ENCODE assay signal across 8 mouse cellular contexts in genomic region chr7:131559986-131560696, GRCm38 (mm10). TPM values are rescaled to one million over a fixed set of nuclear protein-coding genes. Genes with fewer than 3 reads are reported as not detected.
A peak's percentile ranks its signal among the peaks of the same experiment; 100 is the strongest.
DNase-seq lines count a peak whose midpoint lies in the region; ATAC-seq and TF ChIP-seq lines count a peak whose summit lies in the region.

Gene Bub3 (plus strand): TSS chr7:131560222.

- peak within 1 kb of the TSS; percentile 85 for H3K9ac ChIP-seq in CH12.LX (ENCODE audit: insufficient read depth, low read depth)
- peak within 1 kb of the TSS; percentile 94 for H3K9ac ChIP-seq in forebrain, embryonic 11.5 days (ENCODE audit: low read length)
- H3K9ac ChIP-seq in heart, embryonic 16.5 days (ENCODE audit: low read length) = peak within 1 kb of the TSS; percentile 94
- H3K9ac ChIP-seq in liver, embryonic 15.5 days = peak within 1 kb of the TSS; percentile 92
- peak within 1 kb of the TSS; percentile 86 for H3K9ac ChIP-seq in neural tube, embryonic 12.5 days

- peak; percentile 94 for ATAC-seq in forebrain, embryonic 11.5 days (replicated peaks; ENCODE audit: low FRiP score)
- peak; percentile 94 for ATAC-seq in heart, embryonic 16.5 days (replicated peaks; ENCODE audit: extremely low read depth, insufficient read depth, low FRiP score)
- peak; percentile 93 for ATAC-seq in liver, embryonic 15.5 days (ENCODE audit: insufficient read depth)
- ATAC-seq in neural tube, embryonic 12.5 days (ENCODE audit: low FRiP score, low read depth) = peak; percentile 94

- peak within 1 kb of the TSS; percentile 91 for H3K4me2 ChIP-seq in CH12.LX (ENCODE audit: insufficient read depth, low read depth, poor library complexity, severe bottlenecking)
- peak within 1 kb of the TSS; percentile 57 for H3K4me2 ChIP-seq in forebrain, embryonic 11.5 days (ENCODE audit: low read depth, low read length, severe bottlenecking)
- H3K4me2 ChIP-seq in heart, embryonic 16.5 days (ENCODE audit: low read depth, low read length) = peak within 1 kb of the TSS; percentile 70
- H3K4me2 ChIP-seq in liver, embryonic 15.5 days = peak within 1 kb of the TSS; percentile 71
- H3K4me2 ChIP-seq in neural tube, embryonic 12.5 days (replicated peaks) = peak within 1 kb of the TSS; percentile 64

- H3K9me3 ChIP-seq in CH12.LX (replicated peaks; ENCODE audit: low read length) = no peaks in the 10 kb centered on the region
- H3K9me3 ChIP-seq in forebrain, embryonic 11.5 days (ENCODE audit: control insufficient read depth, low read length) = no peaks in the 10 kb centered on the region
- no peaks in the 10 kb centered on the region for H3K9me3 ChIP-seq in heart, embryonic 16.5 days (replicated peaks; ENCODE audit: control insufficient read depth, low read length)
- H3K9me3 ChIP-seq in liver, embryonic 15.5 days (replicated peaks) = no peaks in the 10 kb centered on the region
- no peaks in the 10 kb centered on the region for H3K9me3 ChIP-seq in neural tube, embryonic 12.5 days

- H3K79me2 ChIP-seq in CH12.LX (replicated peaks; ENCODE audit: control insufficient read depth, extremely low read depth, insufficient read depth, poor library complexity, severe bottlenecking) = peaks cover 43% of the 10 kb centered on the region

- DNase-seq in CH12.LX (ENCODE audit: extremely low read depth) = peak; percentile 94
- DNase-seq in c-Kit-positive CD71-positive TER-119-negative erythroid progenitor cells, embryonic 14.5 days (ENCODE audit: low read depth) = peak; percentile 87
- DNase-seq in forebrain, embryonic 11.5 days (ENCODE audit: low spot score) = peak; percentile 93
- DNase-seq in kidney, postnatal 36 days = peak; percentile 93 to 97
- peak; percentile 99 for DNase-seq in telencephalon, adult 2 months (ENCODE audit: low read depth, low spot score)

- dilution Hi-C loops in CH12.LX (cut with MboI; ENCODE audit: extremely low pct_ligation_motif_present, extremely low pct_unique_long_range_greater_than_20kb, low sequenced_read_pairs) = no loop called here

- in situ Hi-C loops in CH12.LX (cut with MboI; ENCODE audit: low pct_ligation_motif_present, low pct_unique_long_range_greater_than_20kb, low sequenced_read_pairs) = no loop called here

- no peak for TF ChIP-seq CTCF in CH12.LX (conservative IDR thresholded peaks at IDR 0.05 in 1 of 2, IDR thresholded peaks at IDR 0.05 in 1 of 2; ENCODE audit: low read depth in 2 of 2, low read length in 2 of 2)

- peaks cover 32 to 37% of the 10 kb centered on the region in 2 experiments for H3K36me3 ChIP-seq in CH12.LX (replicated peaks in 1 of 2; ENCODE audit: control insufficient read depth in 1 of 2, insufficient read depth in 1 of 2, low read length in 1 of 2)
- no peaks in the 10 kb centered on the region; the same call in 1 of the 2 replicates for H3K36me3 ChIP-seq in forebrain, embryonic 11.5 days (ENCODE audit: control insufficient read depth, insufficient read depth, low read length)
- peaks cover 27% of the 10 kb centered on the region for H3K36me3 ChIP-seq in heart, embryonic 16.5 days (ENCODE audit: control insufficient read depth, insufficient read depth)
- H3K36me3 ChIP-seq in liver, embryonic 15.5 days (replicated peaks) = peaks cover 33% of the 10 kb centered on the region
- H3K36me3 ChIP-seq in neural tube, embryonic 12.5 days = peaks cover 30% of the 10 kb centered on the region

- WGBS in forebrain, embryonic 11.5 days = under 1% methylated on average over 48 of the region's 51 CpGs
- WGBS in heart, embryonic 16.5 days = under 1% methylated on average over 48 of the region's 51 CpGs
- under 1% methylated on average over 50 of the region's 51 CpGs for WGBS in liver, embryonic 15.5 days (ENCODE audit: insufficient replicate concordance)
- under 1% methylated on average over 46 of the region's 51 CpGs for WGBS in neural tube, embryonic 12.5 days

- peak within 1 kb of the TSS; percentile 46 for H3K27ac ChIP-seq in CH12.LX (ENCODE audit: insufficient read depth, low read depth)
- peak within 1 kb of the TSS; percentile 80 for H3K27ac ChIP-seq in forebrain, embryonic 11.5 days (ENCODE audit: low read depth, low read length)
- peak within 1 kb of the TSS; percentile 95 for H3K27ac ChIP-seq in heart, embryonic 16.5 days (ENCODE audit: low read length)
- peak within 1 kb of the TSS; percentile 87 for H3K27ac ChIP-seq in liver, embryonic 15.5 days (replicated peaks)
- H3K27ac ChIP-seq in neural tube, embryonic 12.5 days = peak within 1 kb of the TSS; percentile 72; the same call in 1 of the 2 replicates

- TF ChIP-seq POLR2A in CH12.LX (IDR thresholded peaks at IDR 0.05; ENCODE audit: low read depth, low read length) = peak; percentile 97

- TF ChIP-seq EP300 in CH12.LX (IDR thresholded peaks at IDR 0.05; ENCODE audit: low read length) = no peak

- peaks cover 6 to 28% of the 10 kb centered on the region in 2 experiments; a peak in 3 of 4 replicates for H3K4me1 ChIP-seq in CH12.LX (ENCODE audit: control insufficient read depth in 1 of 2, insufficient read depth in 2 of 2)
- H3K4me1 ChIP-seq in forebrain, embryonic 11.5 days (replicated peaks; ENCODE audit: control insufficient read depth, insufficient read depth, low read length) = peaks cover 7% of the 10 kb centered on the region; the same call in 1 of the 2 replicates
- peaks cover 16% of the 10 kb centered on the region for H3K4me1 ChIP-seq in heart, embryonic 16.5 days (ENCODE audit: control insufficient read depth, insufficient read depth, low read length)
- H3K4me1 ChIP-seq in liver, embryonic 15.5 days (replicated peaks) = peaks cover 40% of the 10 kb centered on the region
- peaks cover 39% of the 10 kb centered on the region for H3K4me1 ChIP-seq in neural tube, embryonic 12.5 days

- H3K27me3 ChIP-seq in CH12.LX (replicated peaks) = peaks cover 7% of the 10 kb centered on the region
- peaks cover 39% of the 10 kb centered on the region for H3K27me3 ChIP-seq in forebrain, embryonic 11.5 days (ENCODE audit: control insufficient read depth, insufficient read depth, low read length)
- H3K27me3 ChIP-seq in heart, embryonic 16.5 days (ENCODE audit: control insufficient read depth, insufficient read depth, low read length) = peaks cover 34% of the 10 kb centered on the region
- H3K27me3 ChIP-seq in liver, embryonic 15.5 days = peaks cover 45% of the 10 kb centered on the region
- H3K27me3 ChIP-seq in neural tube, embryonic 12.5 days (replicated peaks) = peaks cover 39% of the 10 kb centered on the region

- peak within 1 kb of the TSS; percentile 85 to 91 (median 90) for H3K4me3 ChIP-seq in CH12.LX (replicated peaks in 1 of 3; ENCODE audit: low read depth in 2 of 3, low read length in 2 of 3, poor library complexity in 1 of 3)
- H3K4me3 ChIP-seq in forebrain, embryonic 11.5 days (ENCODE audit: low read depth, low read length) = peak within 1 kb of the TSS; percentile 58
- H3K4me3 ChIP-seq in heart, embryonic 16.5 days (ENCODE audit: low read length) = peak within 1 kb of the TSS; percentile 94
- peak within 1 kb of the TSS; percentile 93 for H3K4me3 ChIP-seq in liver, embryonic 15.5 days (replicated peaks)
- H3K4me3 ChIP-seq in neural tube, embryonic 12.5 days = peak within 1 kb of the TSS; percentile 77

- TF ChIP-seq RAD21 in CH12.LX (IDR thresholded peaks at IDR 0.05; ENCODE audit: low read depth, low read length) = no peak

TF ChIP-seq in CH12.LX, 34 proteins besides CTCF, POLR2A, EP300 and RAD21 (continues in another document):
- TF ChIP-seq ELF1 (IDR thresholded peaks at IDR 0.05; ENCODE audit: low read depth, low read length) (peak; percentile 76; the same call in 1 of the 2 replicates), BHLHE40 (IDR thresholded peaks at IDR 0.05; ENCODE audit: low read depth, low read length) (no peak), ZNF384 (IDR thresholded peaks at IDR 0.05; ENCODE audit: low read depth, low read length) (no peak), MAFK (IDR thresholded peaks at IDR 0.05; ENCODE audit: insufficient replicate concordance, low read length) (no peak), MEF2A (IDR thresholded peaks at IDR 0.05; ENCODE audit: borderline replicate concordance, low read depth, low read length) (no peak; the same call in 1 of the 2 replicates), POLR2AphosphoS2 (IDR thresholded peaks at IDR 0.05; ENCODE audit: low read depth, low read length) (peak; percentile 87; the same call in 1 of the 2 replicates), USF2 (conservative IDR thresholded peaks at IDR 0.05; ENCODE audit: low read depth, low read length) (no peak), E2F4 (IDR thresholded peaks at IDR 0.05; ENCODE audit: insufficient replicate concordance, low read depth, low read length) (no peak), PAX5 (IDR thresholded peaks at IDR 0.05; ENCODE audit: low read length) (no peak), ZC3H11A (IDR thresholded peaks at IDR 0.05; ENCODE audit: low read depth, low read length) (no peak), NELFE (IDR thresholded peaks at IDR 0.05; ENCODE audit: low read depth, low read length) (peak; percentile 92), KAT2A (IDR thresholded peaks at IDR 0.05; ENCODE audit: insufficient replicate concordance, low read length) (peak; percentile 99), MAX (IDR thresholded peaks at IDR 0.05; ENCODE audit: low read length) (peak; percentile 40; the same call in 1 of the 2 replicates), HCFC1 (IDR thresholded peaks at IDR 0.05; ENCODE audit: low read depth, low read length) (peak; percentile 97), JUN (IDR thresholded peaks at IDR 0.05; ENCODE audit: insufficient read depth, low read depth, low read length) (no peak), SMC3 (IDR thresholded peaks at IDR 0.05; ENCODE audit: low read depth, low read length) (no peak), UBTF (IDR thresholded peaks at IDR 0.05; ENCODE audit: low read depth, low read length) (no peak), RCOR1 (conservative IDR thresholded peaks at IDR 0.05; ENCODE audit: low read depth, low read length) (no peak), IRF4 (IDR thresholded peaks at IDR 0.05; ENCODE audit: low read depth, low read length) (peak; percentile 14; the same call in 1 of the 2 replicates), MXI1 (IDR thresholded peaks at IDR 0.05; ENCODE audit: low read depth, low read length) (no peak), TCF12 (IDR thresholded peaks at IDR 0.05; ENCODE audit: low read depth, low read length) (peak; percentile 73), ZMIZ1 (IDR thresholded peaks at IDR 0.05; ENCODE audit: low read depth, low read length) (peak; percentile 54), TBP (conservative IDR thresholded peaks at IDR 0.05; ENCODE audit: low read depth, low read length) (peak; percentile 81)

RNA-seq across cellular contexts. Expression of gene Bub3, which starts in this region (rescaled TPM):
- total RNA-seq in CH12.LX (2012; rRNA removed) (159 and 172 TPM in 2 replicates), CH12.LX (2014; rRNA removed) (225 and 250 TPM in 2 replicates)
- 160 and 161 TPM in 2 replicates for polyA plus RNA-seq in CH12.LX (2012; ENCODE audit: insufficient read length, low read depth)
- polyA plus RNA-seq in forebrain, embryonic 11.5 days (2014; fragmentation: Nextera tagmentation; extraction: Ambion mirVana) = 256 and 281 TPM in 2 replicates
- polyA plus RNA-seq in heart, embryonic 16.5 days (2015; fragmentation: Nextera tagmentation; extraction: Ambion mirVana) = 135 and 144 TPM in 2 replicates
- polyA plus RNA-seq in liver, embryonic 15.5 days (2015; fragmentation: Nextera tagmentation; extraction: Ambion mirVana) = 107 and 113 TPM in 2 replicates
- 212 and 219 TPM in 2 replicates for polyA plus RNA-seq in neural tube, embryonic 12.5 days (2016; fragmentation: Nextera tagmentation; extraction: Ambion mirVana)

Comparison
In these comparisons a context has a peak if more than half of its experiments do, and no peak if none do; other contexts are left out.
1. Peak in every context shown above with its lines: DNase-seq, ATAC-seq, H3K4me3 ChIP-seq and H3K27ac ChIP-seq.